Mouse (Mus musculus) heart, adult 2 months (tissue): ENCODE results near the gene Nfe2l2. TPM values are rescaled to one million over a fixed set of nuclear protein-coding genes. Genes with fewer than 3 reads are reported as not detected.

Experiments used
- DNase-seq, 2 experiments: peaks; one replicate each; pipeline ENCODE4 v3.0.0; 2021
- H3K27ac ChIP-seq: fragments of 200-600 bp; 2 replicates; pipeline ENCODE4 v1.8.1; 2022
- H3K27me3 ChIP-seq: fragments of 200-500 bp; 2 replicates; pipeline ENCODE4 v1.6.1; 2012; ENCODE audit warnings: mild to moderate bottlenecking, low read length, inconsistent platforms, mixed read lengths; ENCODE audit not compliant: control insufficient read depth, insufficient read depth
- H3K36me3 ChIP-seq: fragments of 200-500 bp; 2 replicates; pipeline ENCODE4 v1.6.1; 2012; ENCODE audit warnings: low read length, inconsistent platforms; ENCODE audit not compliant: control insufficient read depth, insufficient read depth
- H3K4me1 ChIP-seq: fragments of 200-500 bp; 2 replicates; pipeline ENCODE4 v1.6.1; 2011; ENCODE audit warnings: low read length; ENCODE audit not compliant: control insufficient read depth, insufficient read depth
- H3K4me3 ChIP-seq: fragments of 200-600 bp; 2 replicates; pipeline ENCODE4 v1.8.1; 2022
- H3K79me2 ChIP-seq: fragments of 200-500 bp; replicated peaks from 2 replicates; pipeline ENCODE4 v1.6.1; 2012; ENCODE audit warnings: mild to moderate bottlenecking, inconsistent platforms, low read length, moderate library complexity, mixed read lengths; ENCODE audit not compliant: control insufficient read depth, insufficient read depth
- H3K9ac ChIP-seq: fragments of 200-500 bp; 2 replicates; pipeline ENCODE4 v1.6.1; 2012; ENCODE audit warnings: low read depth, mild to moderate bottlenecking, control low read depth, inconsistent platforms, low read length, mixed read lengths
- CTCF ChIP-seq: fragments of 200-600 bp; IDR thresholded peaks from 2 replicates; pipeline ENCODE4 v1.8.1; 2022; ENCODE audit warnings: antibody characterized with exemption, mild to moderate bottlenecking, moderate library complexity
- EP300 ChIP-seq: fragments of 200-500 bp; IDR thresholded peaks from 2 replicates; pipeline ENCODE4 v1.6.1; 2011; ENCODE audit warnings: low read depth, low read length, control low read depth; ENCODE audit not compliant: insufficient read depth
- POLR2A ChIP-seq: fragments of 200-500 bp; IDR thresholded peaks from 2 replicates; pipeline ENCODE4 v1.6.1; 2011; ENCODE audit warnings: mild to moderate bottlenecking, low read depth, low read length, control low read depth; ENCODE audit not compliant: insufficient read depth
- WGBS: fragments of 180-500 bp; shearing (Covaris S2); methylation state at CpG from one replicate; pipeline ENCODE4 v1.1.7; 2018; 5-methylcytosine and 5-hydroxymethylcytosine counted together
- intact Hi-C: fragments of 180-260 bp; cut with DNase I; formaldehyde crosslinking; loops from one replicate; pipeline ENCODE4 v1.15.1; 2025
- polyA plus RNA-seq: library from polyadenylated mRNA; depleted of rRNA; stranded (reverse); fragments of >200 nt; gene quantifications from 2 replicates; pipeline ENCODE4 v1.2.3, GENCODE M21; 2012
- total RNA-seq, 2 experiments: library from RNA; stranded (reverse); gene quantifications; 2 replicates each; pipeline ENCODE4 v1.2.3; 2021

Gene Nfe2l2
- total and polyA plus RNA-seq, 3 experiments = 36.5 to 67.1 (median 56.2) TPM

DNA sequence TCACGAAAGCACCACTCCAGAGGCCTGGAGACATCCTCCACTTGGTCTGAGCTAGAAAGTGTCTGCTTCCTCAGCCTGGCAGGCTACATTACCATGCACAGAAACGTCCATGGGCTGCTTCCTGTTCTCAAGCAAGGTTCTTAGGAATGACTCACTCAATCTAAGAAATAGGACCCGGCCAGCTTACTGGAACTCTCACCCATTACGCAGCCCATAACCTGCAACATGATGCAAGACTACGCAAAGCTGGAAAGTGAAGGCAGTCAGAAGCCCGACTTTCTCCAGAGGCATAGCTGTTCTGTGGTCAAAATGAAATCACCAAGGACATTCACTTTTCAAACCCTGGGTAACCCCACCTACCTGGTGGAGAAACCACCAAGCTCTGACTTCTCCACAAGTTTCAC is 19.0 kb downstream of the Nfe2l2 start:
- Histone ChIP-seq H3K4me1 (peaks cover 51% of the 10 kb centered on the region), H3K27me3 (no peaks in the 10 kb centered on the region), H3K36me3 (peaks cover 48% of the 10 kb centered on the region), H3K27ac (peak overlapping the region; percentile 92), H3K4me3 (no peak overlapping the region), H3K79me2 (peaks cover 11% of the 10 kb centered on the region), H3K9ac (no peak overlapping the region)
- no peak for TF ChIP-seq EP300
- no peak for TF ChIP-seq POLR2A
- TF ChIP-seq CTCF = no peak
- WGBS = 22% methylated on average over 6 of the region's 6 CpGs
- intact Hi-C loops = no loop called here
- DNase-seq = no peak

DNA sequence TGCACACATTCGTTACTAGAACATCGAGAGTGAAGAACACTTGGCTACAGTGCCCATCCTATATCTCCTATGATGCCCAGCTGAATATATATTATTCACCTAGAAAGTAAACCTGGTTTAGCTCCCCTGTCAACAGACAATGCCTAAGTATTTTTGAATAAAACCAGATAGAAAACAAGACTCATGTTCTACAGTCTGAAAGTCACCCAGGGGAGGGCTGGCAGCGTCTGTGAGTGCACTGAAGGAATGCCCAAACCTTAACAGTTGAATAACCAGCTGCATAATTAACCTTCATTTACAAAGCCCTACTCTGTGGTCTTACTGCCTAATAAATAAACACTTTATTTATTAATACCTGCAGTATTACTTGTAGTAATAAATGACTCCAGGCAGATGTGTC is 19.9 kb downstream of the Nfe2l2 start:
- Histone ChIP-seq H3K4me1 (peaks cover 48% of the 10 kb centered on the region), H3K79me2 (peaks cover 10% of the 10 kb centered on the region), H3K27me3 (no peaks in the 10 kb centered on the region), H3K4me3 (no peak overlapping the region), H3K9ac (no peak overlapping the region), H3K36me3 (peaks cover 49% of the 10 kb centered on the region), H3K27ac (peak overlapping the region; percentile 92)
- no peak for DNase-seq
- WGBS = 64% methylated on average over 3 of the region's 3 CpGs
- TF ChIP-seq POLR2A = no peak
- TF ChIP-seq CTCF = no peak
- no peak for TF ChIP-seq EP300
- intact Hi-C loops = no loop called here

DNA sequence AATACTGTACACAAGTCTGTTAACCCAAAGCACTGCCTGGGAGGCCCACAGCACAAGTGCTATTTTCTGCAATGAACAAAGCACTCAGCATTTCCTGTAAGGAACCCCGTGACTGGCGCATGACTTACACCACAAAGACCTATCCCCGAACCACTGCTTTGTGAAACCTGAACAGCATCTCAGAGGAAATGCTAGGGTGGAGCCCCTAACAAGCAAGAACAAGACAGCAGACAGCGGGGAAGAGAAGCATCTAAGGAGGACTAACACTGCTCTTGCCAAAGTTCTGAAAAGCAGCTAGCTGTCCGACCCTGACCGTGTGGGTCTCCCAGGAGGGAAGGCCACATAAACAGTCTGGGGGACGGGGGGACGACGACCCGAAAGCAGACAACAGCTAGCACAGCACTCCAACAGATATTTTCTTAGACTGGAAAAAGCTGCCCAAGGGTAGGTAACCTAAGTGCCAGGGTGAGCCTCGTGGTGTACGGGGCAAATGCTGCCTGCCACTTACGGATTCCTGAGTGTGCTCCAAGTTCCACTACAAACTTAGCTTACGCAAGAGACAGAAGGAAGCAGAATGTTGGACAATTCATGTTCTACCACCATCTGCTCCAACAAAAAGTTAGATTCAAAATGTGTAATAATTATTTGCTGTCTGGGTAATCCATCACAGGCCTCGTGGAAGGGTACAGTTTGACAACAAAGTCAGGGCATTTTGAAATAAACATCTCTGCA is 21.3 kb downstream of the Nfe2l2 start:
- H3K79me2 ChIP-seq = peaks cover 10% of the 10 kb centered on the region
- intact Hi-C loops = loop anchor here (2.0 kb wide), 1 partner anchor 24 kb away; the partner anchor contains the start of gene Hnrnpa3
- WGBS = 3% methylated on average over 15 of the region's 15 CpGs
- TF ChIP-seq EP300 (peak; percentile 66), POLR2A (0 out of 2 replicates have a peak, but pooled peaks have one; percentile 14), CTCF (no peak)
- peak overlapping the region; percentile 92 for H3K27ac ChIP-seq
- H3K36me3 ChIP-seq = peaks cover 53% of the 10 kb centered on the region
- peak overlapping the region; percentile 77 for H3K9ac ChIP-seq
- no peaks in the 10 kb centered on the region for H3K27me3 ChIP-seq
- peak overlapping the region; percentile 13; the same call in 1 of the 2 replicates for H3K4me3 ChIP-seq
- H3K4me1 ChIP-seq = peaks cover 41% of the 10 kb centered on the region
- peak; percentile 73 to 85 for DNase-seq

DNA sequence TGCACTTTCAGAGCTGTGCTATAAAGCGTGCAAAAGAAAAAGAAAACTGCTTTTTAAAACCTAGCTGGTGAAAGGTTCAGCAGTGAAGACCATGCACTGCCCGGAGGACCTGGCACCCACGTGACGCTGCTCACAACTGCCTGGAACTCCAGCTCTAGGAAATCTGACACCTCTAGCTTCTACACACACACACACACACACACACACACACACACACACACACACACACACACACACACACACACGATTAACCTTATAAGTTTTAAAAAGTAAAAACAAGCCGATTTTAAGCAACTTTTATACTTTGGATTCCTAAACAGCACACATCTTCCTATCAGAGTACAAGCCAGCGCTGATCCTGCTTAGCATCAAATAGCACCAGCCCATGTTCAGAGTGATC is 23.0 kb downstream of the Nfe2l2 start:
- no peaks in the 10 kb centered on the region for H3K27me3 ChIP-seq
- no peak overlapping the region for H3K4me3 ChIP-seq
- TF ChIP-seq POLR2A = no peak
- peaks cover 4% of the 10 kb centered on the region for H3K79me2 ChIP-seq
- DNase-seq = no peak
- peaks cover 41% of the 10 kb centered on the region for H3K36me3 ChIP-seq
- H3K4me1 ChIP-seq = peaks cover 29% of the 10 kb centered on the region
- no peak overlapping the region for H3K9ac ChIP-seq
- 29% methylated on average over 7 of the region's 7 CpGs for WGBS
- peak overlapping the region; percentile 62 for H3K27ac ChIP-seq
- intact Hi-C loops = no loop called here

DNA sequence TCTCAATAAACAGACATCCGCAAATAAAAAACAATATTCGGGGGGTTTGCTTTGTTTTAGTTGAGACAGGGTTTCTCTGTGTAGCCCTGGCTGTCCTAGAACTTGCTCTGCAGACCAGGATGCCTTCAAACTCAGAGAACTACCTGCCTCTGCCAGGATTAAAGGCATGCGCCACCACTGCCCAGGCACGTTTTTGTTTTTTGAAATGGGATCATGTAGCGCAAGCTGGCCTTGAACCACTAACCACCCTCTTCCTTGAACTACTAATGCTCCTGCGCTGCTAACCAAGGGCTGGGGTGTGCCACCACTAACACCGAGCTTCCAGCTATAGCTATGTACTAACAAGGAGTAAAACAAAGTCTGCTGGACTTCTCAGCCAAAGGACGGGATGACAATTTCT is 24.5 kb downstream of the Nfe2l2 start:
- intact Hi-C loops = no loop called here
- Histone ChIP-seq H3K4me3 (no peak overlapping the region), H3K79me2 (peaks cover 4% of the 10 kb centered on the region), H3K9ac (no peak overlapping the region), H3K4me1 (peaks cover 20% of the 10 kb centered on the region), H3K27me3 (no peaks in the 10 kb centered on the region), H3K36me3 (peaks cover 37% of the 10 kb centered on the region), H3K27ac (no peak overlapping the region)
- TF ChIP-seq CTCF (no peak), EP300 (no peak), POLR2A (no peak)
- no peak for DNase-seq
- WGBS = 91% methylated on average over 8 of the region's 8 CpGs

DNA sequence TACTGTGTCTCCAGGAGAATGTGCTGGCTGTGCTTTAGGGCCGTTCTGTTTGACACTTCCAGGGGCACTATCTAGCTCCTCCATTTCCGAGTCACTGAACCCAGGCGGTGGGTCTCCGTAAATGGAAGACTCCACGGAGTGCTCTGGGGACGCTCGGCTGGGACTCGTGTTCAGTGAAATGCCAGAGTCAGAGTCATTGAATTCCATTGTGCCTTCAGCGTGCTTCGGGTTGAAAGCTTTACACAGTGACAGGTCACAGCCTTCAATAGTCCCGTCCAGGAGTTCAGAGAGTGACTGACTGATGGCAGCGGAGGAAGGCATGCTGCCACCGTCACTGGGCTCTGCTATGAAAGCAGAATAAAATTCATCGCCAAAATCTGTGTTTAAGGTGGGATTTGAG is 27.9 kb downstream of the Nfe2l2 start:
- Histone ChIP-seq H3K4me3 (no peak overlapping the region), H3K79me2 (peaks cover 2% of the 10 kb centered on the region; the same call in 1 of the 2 replicates), H3K4me1 (peaks cover 6% of the 10 kb centered on the region), H3K36me3 (peaks cover 28% of the 10 kb centered on the region), H3K27me3 (no peaks in the 10 kb centered on the region), H3K9ac (no peak overlapping the region), H3K27ac (no peak overlapping the region; the same call in 1 of the 2 replicates)
- no peak for TF ChIP-seq POLR2A
- TF ChIP-seq CTCF = no peak
- no peak for TF ChIP-seq EP300
- intact Hi-C loops = no loop called here
- DNase-seq = no peak
- WGBS = 65% methylated on average over 14 of the region's 14 CpGs
